Mouse (Mus musculus) retina, adult 2 months (tissue): ENCODE results near the gene Sdk2.
A peak's percentile ranks its signal among the peaks of the same experiment; 100 is the strongest.

Source experiments
- DNase-seq: peaks from one replicate; pipeline ENCODE4 v3.0.0-alpha.2; 2012; ENCODE audit warnings: low read depth, low spot score

Sdk2 gene

DNA sequence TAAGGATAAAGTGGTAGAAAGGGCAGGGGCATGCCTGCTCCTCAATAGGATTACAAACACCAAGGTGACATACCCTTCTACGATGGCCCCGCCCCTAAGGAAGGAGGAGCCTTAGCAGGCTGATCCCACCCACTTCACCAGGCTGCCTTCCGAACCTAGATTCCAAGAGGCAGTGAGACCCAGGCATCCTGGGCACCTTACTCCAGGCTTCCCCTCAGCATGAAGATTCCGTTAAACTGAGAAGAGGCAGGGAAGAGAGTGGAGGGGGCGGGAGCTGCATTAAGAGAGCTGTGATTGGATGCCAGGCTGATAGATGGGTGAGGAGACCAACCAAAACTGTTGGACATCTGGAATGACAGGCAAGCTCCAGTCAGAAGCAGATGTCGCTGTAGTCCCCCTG lies 76.4 kb downstream of the Sdk2 start:
- DNase-seq, result no peak

DNA sequence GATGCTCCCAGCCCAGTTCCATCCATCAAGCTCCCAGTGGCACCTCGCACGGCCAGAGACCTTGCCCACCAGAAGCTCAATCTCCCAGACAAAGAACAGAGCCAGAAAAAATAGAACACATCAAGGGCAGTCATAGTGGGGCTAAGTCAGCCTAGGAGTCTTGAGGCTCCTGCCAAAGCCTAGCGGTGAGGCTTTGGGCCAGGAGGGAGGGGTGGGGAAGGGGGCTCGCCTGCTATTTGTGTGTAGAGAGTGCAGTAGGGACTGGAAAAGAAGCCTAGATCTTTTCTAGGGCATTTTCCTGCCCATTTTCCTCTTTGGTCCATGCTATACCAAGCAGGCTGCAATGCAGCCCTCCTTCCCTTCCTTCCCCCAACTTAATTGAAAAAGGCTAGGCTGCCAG lies 76.8 kb downstream of the Sdk2 start:
- no peak for DNase-seq

DNA sequence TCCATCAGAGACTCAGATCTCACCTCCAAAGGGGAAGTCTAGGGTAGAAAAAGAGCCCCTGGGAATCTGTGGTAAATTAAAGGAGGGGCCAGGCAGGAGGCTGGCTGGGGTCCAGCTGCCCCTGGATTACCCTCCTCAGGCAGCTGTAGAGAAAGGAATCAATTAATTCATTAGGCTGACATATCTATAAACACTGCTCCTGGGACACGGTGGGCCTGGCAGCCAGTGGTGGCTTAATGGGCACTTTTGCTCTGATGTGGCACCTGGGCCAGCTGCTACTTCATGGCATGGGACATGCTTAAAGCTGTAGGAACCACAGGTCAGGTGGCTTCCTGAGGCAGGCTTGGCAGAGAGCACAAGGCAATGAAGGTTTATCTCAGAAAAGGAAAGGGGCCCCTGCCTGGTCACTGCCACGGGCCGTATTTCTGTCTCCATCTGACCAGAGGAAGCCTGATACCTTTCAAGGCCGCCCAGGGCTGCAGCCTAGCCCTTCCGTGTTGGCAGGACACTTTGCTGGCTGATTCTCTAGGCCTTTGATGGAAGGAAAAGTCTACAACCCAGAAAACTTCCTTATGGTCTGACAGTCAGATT lies 80.9 kb downstream of the Sdk2 start:
- no peak for DNase-seq

DNA sequence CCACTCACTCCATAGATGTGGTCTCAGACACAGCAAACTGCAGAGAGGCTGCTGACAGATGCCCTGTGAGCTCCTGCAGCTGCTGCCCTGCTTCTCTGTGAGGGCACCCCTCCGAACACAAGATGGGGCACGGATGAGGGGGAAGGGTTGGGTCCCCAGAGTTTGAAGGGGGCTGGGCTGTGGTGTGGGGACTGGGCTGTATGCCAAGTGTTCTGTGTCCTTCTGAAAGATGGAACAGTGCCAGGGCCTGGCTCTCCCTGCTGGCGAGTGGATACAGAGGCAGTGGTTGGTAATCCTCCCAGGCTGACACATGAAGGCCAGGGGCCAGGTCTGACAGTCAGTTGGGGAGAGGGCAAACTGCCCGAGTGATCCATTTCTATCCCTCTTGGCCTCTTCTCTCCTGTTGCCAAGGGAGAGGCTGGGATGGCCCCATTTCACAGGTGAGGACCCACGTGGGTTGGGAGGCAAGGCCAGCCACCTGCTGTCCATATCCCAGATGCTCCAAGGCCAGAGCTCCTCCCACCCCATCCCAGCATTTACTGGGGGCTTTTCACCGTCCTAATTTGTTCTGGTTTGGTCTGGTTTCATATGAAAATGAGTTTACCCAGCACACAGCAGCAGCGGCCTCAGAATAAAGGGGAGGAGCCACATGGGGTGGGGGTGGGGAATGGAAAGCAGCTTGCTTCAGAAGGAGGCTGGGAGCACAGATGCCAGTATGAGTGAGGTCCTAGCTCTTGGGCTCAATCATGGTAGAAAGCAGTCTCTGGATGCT lies 84.9 kb downstream of the Sdk2 start:
- DNase-seq, result no peak

- no peak for DNase-seq
Observed at GRCm38 (mm10) chr11:113981088-113981487, 85.8 kb downstream of the Sdk2 start.

- DNase-seq, result no peak
Observed at GRCm38 (mm10) chr11:113978318-113978717, 88.5 kb downstream of the Sdk2 start.

- DNase-seq, result no peak
Observed at GRCm38 (mm10) chr11:113975667-113975970, 91.2 kb downstream of the Sdk2 start.

- DNase-seq, result peak; percentile 20
Observed at GRCm38 (mm10) chr11:113974876-113975666, 91.8 kb downstream of the Sdk2 start.

- no peak for DNase-seq
Observed at GRCm38 (mm10) chr11:113972517-113972872, 94.4 kb downstream of the Sdk2 start.

GRCm38 (mm10) chr11:113971609-113972516 lies 95.0 kb downstream of the Sdk2 start:
- no peak for DNase-seq

- DNase-seq, result no peak
Observed at GRCm38 (mm10) chr11:113970026-113970425, 96.8 kb downstream of the Sdk2 start.

DNA sequence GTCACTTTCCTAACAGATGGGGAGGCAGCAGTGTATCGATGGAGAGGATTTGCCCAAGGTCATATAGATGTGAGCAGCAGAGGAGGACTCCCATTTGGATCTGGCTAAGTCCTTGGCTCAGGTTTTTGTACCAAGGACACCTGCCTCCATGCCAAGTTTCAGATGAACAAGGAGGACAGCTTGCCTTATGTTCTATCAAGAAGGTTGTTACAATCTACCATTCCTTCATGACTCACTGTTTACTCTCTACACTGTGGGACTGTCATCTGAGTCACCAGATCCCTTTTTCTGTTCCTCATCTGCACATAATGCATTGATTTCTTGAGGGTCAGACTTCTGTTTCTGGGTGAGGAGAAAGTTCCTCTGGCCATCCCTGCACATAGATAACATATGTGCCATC lies 101.6 kb downstream of the Sdk2 start:
- no peak for DNase-seq

DNA sequence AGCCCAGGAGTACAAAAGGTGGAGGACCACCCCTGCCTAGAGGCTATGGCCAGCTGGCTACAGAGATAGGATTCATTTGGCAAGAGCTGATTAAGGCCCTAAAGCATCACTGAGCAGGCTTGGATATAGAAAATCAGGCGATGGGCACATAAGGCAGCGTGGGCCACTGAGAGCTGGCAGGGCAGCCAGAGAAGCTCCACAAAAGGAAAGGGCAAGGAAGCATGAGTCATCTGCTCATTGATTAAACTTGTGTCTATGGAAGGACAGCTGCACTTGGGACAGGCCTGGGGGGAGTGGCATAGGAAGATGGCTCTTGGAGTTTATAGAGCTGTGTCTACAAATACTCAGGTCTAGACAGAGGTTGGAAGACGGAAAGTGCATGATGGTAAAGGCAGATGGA lies 104.1 kb downstream of the Sdk2 start:
- no peak for DNase-seq

- DNase-seq, result no peak
Observed at GRCm38 (mm10) chr11:113951616-113951988, 115.2 kb downstream of the Sdk2 start.

- no peak for DNase-seq
Observed at GRCm38 (mm10) chr11:113950904-113951615, 115.8 kb downstream of the Sdk2 start.

DNA sequence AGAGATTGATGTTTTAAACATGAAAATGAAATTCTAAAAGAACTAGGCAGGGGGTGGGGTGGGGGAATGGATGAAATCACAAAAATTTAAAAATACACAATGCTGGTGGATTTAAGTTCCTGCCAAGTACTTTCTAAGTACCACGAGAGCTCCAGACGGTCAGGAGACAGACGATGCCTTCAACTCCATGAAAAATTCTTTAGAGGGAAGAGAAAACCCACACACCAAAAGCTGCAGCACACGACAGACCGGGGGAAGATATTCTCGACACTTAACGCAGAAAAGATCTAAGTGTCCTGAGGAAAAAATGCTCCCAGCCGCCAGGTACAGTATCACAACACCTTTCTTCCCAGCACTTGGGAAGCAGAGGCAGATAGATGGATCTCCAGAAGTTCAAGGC lies 118.2 kb downstream of the Sdk2 start:
- no peak for DNase-seq

DNA sequence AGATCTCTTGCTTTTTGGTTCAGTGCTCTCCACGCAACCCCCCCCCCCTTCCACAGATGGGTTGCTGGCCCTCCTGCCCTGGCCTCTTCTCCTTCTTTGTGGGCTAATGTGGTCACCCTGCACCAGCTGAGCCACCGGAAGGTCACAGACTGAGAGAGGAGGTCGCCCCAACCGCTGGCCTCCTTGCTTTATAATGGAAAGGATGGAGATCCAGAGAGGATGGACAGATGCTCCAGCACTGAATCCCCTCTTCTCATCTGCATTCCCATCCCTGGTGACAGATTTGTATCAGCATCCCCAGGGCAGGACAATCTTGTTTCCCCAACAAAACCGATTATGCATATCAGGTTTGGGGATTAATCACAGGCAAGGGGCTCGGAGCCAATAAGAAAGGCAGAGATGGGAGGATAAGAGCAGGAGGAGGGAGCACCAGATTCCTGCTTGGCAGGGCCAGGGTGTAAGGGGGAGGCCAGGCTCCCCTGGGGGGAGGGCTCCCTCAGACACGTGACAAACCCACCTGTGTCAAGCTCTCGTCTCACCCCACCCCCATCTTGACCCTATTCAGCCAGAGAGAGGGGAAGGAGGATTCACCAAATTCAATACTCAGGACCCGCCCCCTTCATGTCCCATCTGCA lies 124.6 kb downstream of the Sdk2 start:
- DNase-seq, result peak; percentile 20

- no peak for DNase-seq
Observed at GRCm38 (mm10) chr11:113933678-113934077, 133.2 kb downstream of the Sdk2 start.

GRCm38 (mm10) chr11:113932909-113933308 lies 133.9 kb downstream of the Sdk2 start:
- no peak for DNase-seq

DNA sequence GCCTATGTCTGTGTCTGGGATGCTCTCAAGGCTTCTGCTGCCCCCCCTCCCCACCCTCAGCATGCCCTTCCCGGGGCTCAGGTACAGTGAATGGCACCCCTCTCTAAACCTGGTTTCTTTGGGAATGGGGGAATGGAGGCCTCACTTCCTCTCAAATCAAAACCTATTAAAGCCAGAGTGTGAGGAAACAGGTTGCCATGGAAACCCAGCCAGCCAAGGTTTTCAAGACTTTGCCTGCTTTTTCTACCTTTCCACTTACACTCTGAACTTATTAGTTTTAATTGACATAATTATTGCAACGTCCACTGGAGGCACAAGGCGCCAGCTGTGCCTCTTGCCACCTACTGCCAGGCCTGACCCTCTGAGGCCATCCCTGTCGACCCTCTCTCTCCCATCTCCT lies 135.1 kb downstream of the Sdk2 start:
- DNase-seq, result no peak

- no peak for DNase-seq
Observed at GRCm38 (mm10) chr11:113930112-113930511, 136.7 kb downstream of the Sdk2 start.
